Mouse (Mus musculus) adrenal gland, postnatal 25 days (tissue): ENCODE measurements at regions not wholly inside any gene's neighbourhood (a gene's known extent, or its start where the extent isn't known, plus 50 kb on each side); places are given as distances from the start of the nearest gene placed in this dataset.

Experiments used
- DNase-seq: peaks from one replicate; pipeline ENCODE4 v3.0.0; 2021; ENCODE audit warnings: mixed read lengths

GRCm38 (mm10) chr1:63977956-63978355, 144.1 kb downstream of the Klf7 start:
- peak; percentile 34 for DNase-seq

DNA sequence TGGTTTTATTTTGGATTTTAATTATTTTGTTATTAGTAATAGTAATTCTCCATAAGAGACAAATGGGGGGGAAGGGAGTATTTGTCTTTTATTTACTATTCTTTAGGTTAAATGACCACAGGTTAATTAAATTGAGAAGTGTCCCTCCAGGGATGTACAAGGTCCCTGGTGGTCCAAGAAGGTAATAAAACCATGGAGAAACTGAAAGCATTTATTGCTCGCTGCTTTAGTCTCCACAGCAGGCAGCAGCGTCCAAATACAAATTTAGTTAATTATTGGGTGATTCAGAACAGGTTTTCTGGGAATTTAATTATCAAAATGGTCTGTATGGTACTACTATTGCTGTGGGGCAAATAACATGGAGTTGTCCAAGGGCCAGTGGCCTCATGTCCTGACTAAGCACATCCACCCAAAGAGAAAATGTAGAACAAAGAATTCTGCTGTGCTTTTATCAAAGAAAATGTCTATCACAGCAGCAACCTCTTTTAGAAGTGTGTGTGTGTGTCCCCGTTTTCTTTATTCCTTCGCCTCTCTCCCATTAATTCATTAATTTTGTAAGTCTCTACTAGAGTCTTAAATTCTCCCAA, 144.7 kb downstream of the Klf7 start:
- no peak for DNase-seq

DNA sequence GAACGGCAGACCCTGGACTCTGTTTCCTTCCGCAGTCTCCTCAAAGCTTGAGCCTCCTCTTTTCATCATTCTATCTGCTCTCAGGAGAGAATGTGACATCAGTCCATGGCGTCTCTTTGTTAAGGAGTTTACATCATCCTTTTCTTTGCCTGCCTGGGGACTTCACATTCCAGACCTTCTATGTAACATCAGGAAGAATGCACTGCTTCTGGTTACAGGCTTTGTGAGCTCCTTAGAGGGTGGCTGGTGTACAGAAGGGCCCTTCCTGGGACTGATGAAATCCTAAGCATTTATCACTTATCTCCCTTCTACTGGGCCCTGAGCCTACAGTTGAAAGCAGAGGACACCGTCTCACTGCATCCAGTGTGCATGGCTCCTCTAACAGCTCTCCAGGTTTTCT, 145.2 kb downstream of the Klf7 start:
- DNase-seq, result no peak

GRCm38 (mm10) chr1:63967849-63968248, 154.2 kb downstream of the Klf7 start:
- no peak for DNase-seq

DNA sequence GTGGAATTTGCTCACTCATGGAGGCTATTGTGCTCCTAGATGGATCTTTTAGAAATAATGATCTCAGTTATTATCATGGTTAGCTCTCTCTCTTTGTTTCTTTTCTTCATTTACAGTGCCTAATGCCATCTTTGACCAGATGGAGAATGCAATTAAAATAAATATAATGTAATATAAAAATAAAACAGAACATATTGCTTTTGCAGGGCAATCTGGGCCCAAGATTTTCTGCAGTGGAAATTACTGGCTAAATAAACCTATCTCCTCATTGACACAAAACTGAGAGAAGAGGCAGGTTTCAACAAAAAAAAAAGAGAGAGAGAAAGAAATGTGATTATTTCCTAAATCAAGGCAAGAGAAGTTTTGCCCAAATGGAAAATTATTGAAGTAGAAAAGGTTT, 156.6 kb downstream of the Klf7 start:
- DNase-seq, result no peak

- no peak for DNase-seq
Observed at GRCm38 (mm10) chr1:63964519-63964918, 157.6 kb downstream of the Klf7 start.

DNA sequence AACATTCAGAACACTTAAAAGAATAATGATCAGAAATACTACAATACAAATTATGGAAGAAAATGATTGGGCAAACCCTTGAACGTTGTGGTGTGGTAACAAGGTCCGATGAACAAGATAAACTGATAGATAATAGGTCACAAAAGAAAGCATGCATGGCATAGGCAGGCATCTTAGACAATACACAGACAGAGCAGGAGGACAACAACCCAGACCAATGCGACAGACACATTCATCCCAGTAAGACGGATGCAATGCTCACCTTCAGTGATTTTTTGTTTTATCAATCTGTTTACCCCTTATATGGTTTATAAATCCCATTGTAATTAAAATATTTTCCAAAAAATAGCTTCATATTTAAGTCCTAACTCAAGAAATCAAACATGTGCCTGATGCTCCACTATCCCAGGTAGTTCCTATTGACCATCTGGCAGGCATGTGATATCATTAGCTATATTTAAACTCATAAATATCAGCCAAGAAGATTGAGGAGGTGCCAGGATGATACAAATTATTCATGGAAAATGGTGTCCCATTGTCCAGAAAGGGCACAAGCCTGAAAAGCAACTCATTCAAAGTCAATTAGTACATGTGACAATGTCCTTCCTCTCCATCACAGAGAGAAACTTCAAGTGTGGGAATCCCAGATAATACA, 166.3 kb downstream of the Klf7 start:
- no peak for DNase-seq

- DNase-seq, result no peak
Observed at GRCm38 (mm10) chr1:63954876-63955513, 167.1 kb downstream of the Klf7 start.

GRCm38 (mm10) chr1:63954172-63954571, 167.9 kb downstream of the Klf7 start:
- DNase-seq, result no peak

DNA sequence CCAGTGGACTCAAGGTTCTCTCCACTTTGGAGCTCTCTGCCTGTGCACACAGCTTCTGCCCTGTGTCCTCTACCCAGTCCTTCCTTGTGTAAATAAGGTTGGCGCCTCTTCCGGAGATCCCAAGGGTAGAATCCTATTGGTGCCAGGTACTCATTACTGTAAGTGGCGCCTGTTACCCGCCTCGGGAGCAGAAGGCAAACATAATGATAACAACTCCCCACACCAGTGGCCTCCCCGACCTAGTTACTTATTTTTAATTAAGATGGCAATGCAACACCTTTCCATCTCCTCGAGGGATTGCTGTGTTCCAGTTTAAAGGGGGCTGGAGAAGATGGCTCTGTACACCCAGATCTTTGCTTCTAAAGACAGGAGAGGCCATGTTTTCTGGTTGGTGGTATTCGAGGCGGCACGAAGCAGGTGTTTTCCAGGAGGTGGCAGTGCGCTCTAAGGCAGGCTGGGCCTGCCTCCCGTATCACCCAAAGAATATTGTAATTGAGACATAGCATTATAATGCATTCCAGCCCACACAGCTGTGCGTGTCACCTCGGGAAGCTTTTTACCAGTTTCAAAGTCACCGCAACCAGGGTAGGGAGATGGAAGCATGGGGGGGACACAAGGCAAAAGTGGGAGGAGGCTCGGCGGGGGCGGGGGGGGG, 168.7 kb downstream of the Klf7 start:
- peak; percentile 44 for DNase-seq

- DNase-seq, result no peak
Observed at GRCm38 (mm10) chr1:63951663-63952062, 170.4 kb downstream of the Klf7 start.

DNA sequence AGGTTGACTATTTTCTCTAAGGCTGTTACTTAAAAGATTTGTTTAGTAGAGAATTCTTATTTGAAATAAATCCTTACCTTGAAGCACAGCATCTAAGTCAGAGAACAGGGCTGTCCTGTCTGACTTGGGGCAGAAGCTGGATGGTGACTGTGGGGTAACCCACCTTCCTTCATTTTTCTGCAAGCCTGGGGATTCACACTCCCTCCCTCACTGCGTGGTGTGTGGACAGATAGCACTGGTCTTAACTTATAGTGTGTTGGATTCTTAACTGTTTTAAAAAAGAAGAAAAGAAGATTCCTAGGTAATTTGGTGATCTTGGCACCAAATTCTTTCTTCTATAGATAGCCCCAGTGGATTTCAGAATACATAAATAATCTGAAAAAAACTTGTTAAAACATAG, 174.8 kb downstream of the Klf7 start:
- no peak for DNase-seq

DNA sequence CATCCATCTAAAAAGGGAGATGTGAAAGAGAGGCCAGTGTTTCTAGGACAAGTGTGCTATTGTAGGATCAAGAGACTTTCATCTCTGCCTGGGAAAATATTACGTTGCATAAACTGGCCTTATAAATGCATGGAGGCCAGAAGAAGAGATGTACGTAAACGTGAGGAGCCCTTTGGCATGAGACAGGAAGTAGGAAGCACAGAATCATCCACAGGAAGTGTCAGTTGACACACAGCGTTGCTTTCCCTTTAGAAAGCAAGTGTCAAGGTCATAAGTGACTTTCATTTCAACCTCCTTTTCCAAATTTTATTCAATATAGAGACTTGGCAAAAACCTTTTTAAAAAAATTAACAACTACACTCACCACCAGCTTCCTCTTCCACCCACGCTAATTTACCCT, 175.2 kb downstream of the Klf7 start:
- no peak for DNase-seq

DNA sequence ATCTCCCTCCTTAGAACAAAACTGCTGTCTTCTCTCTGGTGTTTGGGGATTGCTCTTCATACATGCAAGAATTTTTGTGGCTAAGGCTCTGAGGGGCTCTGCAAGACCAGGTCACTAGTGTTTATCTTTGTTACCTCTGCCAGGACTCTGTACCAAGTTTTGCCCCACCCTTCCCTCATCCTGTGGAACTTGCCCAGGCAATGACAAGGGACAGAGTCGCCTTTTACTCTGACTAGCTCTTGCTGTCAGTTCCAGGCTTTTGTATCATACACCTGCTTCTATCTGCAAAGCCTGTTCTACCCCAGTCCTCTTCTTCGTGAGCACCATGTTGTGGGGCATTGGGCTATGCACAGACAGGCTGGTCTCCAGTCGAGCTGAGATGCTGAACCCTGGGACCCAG, 175.7 kb upstream of the 4933402D24Rik start:
- no peak for DNase-seq

DNA sequence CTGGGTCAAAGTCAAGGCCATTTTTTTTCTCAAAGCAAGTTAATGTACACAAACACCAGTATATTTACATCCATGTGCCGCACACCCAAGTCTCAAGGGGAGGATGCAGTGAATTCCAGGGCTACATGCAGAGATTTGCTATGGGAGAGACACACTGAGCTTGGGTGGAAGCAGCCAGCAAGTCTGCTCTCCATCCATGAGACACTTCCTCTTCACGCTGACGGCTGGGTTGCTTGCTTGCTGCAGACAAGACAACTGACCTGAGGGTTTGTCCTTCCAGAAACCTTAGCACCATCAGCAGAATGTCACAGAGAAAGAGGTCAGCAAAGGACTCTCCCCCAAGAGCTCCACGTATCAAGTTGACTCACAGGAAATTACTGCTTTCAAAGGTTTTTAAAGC, 169.3 kb upstream of the 4933402D24Rik start:
- DNase-seq, result no peak

DNA sequence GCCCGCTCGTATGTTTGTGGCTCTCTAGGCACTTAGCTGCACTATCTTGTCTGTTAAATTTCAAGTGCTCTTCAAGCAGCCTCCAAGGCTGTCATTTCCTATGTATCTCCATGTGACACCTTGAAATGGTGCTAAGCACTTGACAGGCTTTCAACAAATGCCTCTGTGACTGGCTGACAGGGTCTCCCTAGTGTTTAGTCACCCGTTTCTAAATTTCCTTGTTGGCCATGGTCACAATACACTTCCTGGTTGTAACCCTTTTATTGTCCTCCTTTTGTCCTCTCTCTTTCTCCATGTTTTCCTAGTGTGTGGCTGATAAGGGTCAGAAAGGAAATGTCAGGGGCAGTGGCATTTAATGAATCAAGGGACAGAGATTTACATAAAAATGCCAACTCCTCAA, 168.4 kb upstream of the 4933402D24Rik start:
- DNase-seq, result no peak

DNA sequence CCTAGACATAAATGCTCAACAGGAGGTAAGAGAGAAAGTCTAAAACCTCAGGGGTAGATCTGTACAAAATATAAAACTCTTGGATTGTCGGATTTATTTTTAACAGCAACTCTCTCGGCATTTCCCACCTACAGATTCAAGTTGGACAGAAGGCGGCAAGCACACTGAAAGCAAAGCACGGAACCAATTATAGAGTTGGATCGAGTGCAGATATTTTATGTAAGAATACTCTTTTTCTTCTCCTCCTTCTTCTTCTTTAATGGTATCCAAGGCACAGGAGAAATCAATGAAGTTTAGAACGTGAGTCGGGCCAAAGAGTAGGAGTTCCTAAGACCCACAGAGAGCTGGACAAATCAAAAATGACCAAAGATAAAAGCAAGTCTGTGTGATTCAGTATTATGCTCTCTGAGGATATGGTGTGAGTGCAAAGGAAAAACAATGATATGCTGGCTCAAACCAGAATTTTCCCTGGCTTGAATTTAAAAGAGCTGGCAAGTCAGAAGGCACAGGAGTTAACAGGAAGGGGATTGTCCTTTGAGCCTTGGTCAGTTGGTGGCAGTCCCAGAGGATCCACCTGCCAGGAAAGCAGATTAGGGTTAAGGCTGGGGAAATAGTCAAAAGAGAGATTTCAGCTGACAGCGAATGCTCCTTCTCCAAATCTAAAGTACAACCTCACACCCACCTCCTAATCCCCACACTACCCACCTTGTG, 165.7 kb upstream of the 4933402D24Rik start:
- DNase-seq, result no peak

GRCm38 (mm10) chr1:63932484-63932883, 163.4 kb upstream of the 4933402D24Rik start:
- DNase-seq, result no peak

DNA sequence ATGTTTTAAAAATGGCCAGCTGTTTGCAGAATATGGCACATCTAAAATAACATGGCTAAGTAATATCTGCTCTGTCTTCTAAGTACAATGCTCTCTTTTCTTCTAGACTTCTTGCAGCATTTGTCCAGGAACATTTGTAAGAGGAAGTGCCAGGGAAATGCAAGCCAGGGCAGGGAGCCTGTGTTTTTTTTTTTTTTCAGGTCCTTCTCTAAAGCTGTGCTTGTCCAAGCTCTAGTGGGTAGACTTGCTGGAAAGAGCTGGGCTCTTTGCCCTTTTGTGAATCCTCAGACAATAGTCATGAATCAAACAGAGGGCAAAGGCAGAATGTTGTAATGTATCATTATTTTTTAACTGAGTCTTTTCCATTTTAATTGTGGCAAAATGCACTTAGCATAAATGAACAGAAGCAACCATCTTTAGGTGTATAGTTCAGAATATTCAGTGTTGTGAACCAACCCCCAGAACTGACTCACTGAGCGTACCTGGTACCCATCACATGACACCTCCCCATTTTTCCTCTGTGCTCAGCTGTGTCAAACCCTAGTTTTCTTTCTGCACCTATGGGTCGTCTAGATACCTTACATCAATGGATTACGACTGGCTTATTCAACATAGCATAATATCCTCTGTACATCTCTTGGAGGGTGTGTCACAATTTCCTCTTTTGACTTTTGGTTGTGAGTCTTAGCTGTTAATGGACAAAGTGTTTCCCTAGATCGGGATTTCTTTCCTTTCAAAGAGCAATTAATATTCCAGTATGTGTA, 160.5 kb upstream of the 4933402D24Rik start:
- DNase-seq, result no peak

GRCm38 (mm10) chr1:63928850-63929249, 159.8 kb upstream of the 4933402D24Rik start:
- no peak for DNase-seq

DNA sequence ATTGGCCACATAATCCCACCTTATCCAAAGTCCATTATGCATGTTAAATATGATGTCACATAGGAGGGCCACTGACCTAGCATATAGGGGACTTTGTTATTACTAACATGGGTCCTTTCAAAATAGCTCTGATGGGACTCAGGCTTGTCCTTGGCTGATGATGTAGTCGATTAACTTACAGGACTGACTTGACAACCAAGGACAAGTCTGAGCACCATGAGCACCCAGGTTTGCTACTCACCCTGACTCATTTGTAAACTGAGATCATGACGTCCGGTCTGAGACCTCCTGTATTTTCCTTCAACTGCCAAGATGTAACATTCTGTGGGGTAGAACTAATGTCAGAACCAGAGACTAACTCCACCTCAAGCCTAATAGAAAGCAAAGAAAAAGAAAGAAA, 159.3 kb upstream of the 4933402D24Rik start:
- no peak for DNase-seq
